Mouse (Mus musculus): ENCODE measurements around the gene Cpn2.

Gene Cpn2

GRCm38 (mm10) chr16:30280676-30281297 lies 13.5 kb upstream of the Cpn2 start:
- in situ Hi-C loops (cut with MseI, MboI), result no loop called here

GRCm38 (mm10) chr16:30278406-30278805 lies 11.1 kb upstream of the Cpn2 start:
- in situ Hi-C loops (cut with MseI, MboI), result no loop called here

GRCm38 (mm10) chr16:30275558-30276340 lies 8.4 kb upstream of the Cpn2 start:
- in situ Hi-C loops (cut with MseI, MboI), result no loop called here

- in situ Hi-C loops (cut with MseI, MboI), result no loop called here
Observed at GRCm38 (mm10) chr16:30273065-30273464, 5.8 kb upstream of the Cpn2 start.

GRCm38 (mm10) chr16:30271941-30272595 lies 4.8 kb upstream of the Cpn2 start:
- in situ Hi-C loops (cut with MseI, MboI), result no loop called here

GRCm38 (mm10) chr16:30271223-30271761 lies 4.0 kb upstream of the Cpn2 start:
- in situ Hi-C loops (cut with MseI, MboI), result no loop called here

GRCm38 (mm10) chr16:30266561-30266960 lies 738 bp downstream of the Cpn2 start:
- in situ Hi-C loops (cut with MseI, MboI), result loop anchor here in 1 of 2 experiments (5.0 to 10.0 kb wide), 2 partner anchors 36 to 258 kb away; no protein-coding TSS in a partner anchor

GRCm38 (mm10) chr16:30265611-30266010 lies 1.7 kb downstream of the Cpn2 start:
- in situ Hi-C loops (cut with MseI, MboI), result loop anchor here in 1 of 2 experiments (5.0 to 10.0 kb wide), 2 partner anchors 37 to 259 kb away; no protein-coding TSS in a partner anchor

GRCm38 (mm10) chr16:30263156-30263555 lies 4.1 kb downstream of the Cpn2 start:
- in situ Hi-C loops (cut with MseI, MboI), result loop anchor here in 1 of 2 experiments (10.0 kb wide), 1 partner anchor 262 kb away; no protein-coding TSS in a partner anchor

- in situ Hi-C loops (cut with MseI, MboI), result loop anchor here in 1 of 2 experiments (10.0 kb wide), 1 partner anchor 262 kb away; no protein-coding TSS in a partner anchor
Observed at GRCm38 (mm10) chr16:30262664-30263063, 4.6 kb downstream of the Cpn2 start.

- in situ Hi-C loops (cut with MseI, MboI), result loop anchor here in 1 of 2 experiments (10.0 kb wide), 1 partner anchor 263 kb away; no protein-coding TSS in a partner anchor
Observed at GRCm38 (mm10) chr16:30262157-30262556, 5.1 kb downstream of the Cpn2 start.

- in situ Hi-C loops (cut with MseI, MboI), result loop anchor here in 1 of 2 experiments (10.0 kb wide), 1 partner anchor 263 kb away; no protein-coding TSS in a partner anchor
Observed at GRCm38 (mm10) chr16:30261341-30261740, 6.0 kb downstream of the Cpn2 start.

GRCm38 (mm10) chr16:30260012-30260635 lies 7.2 kb downstream of the Cpn2 start:
- in situ Hi-C loops (cut with MseI, MboI), result loop anchor here in 1 of 2 experiments (10.0 kb wide), 1 partner anchor 265 kb away; no protein-coding TSS in a partner anchor

- in situ Hi-C loops (cut with MseI, MboI), result no loop called here
Observed at GRCm38 (mm10) chr16:30259444-30259843, 7.9 kb downstream of the Cpn2 start.

GRCm38 (mm10) chr16:30258441-30258840 lies 8.9 kb downstream of the Cpn2 start:
- in situ Hi-C loops (cut with MseI, MboI), result no loop called here

- in situ Hi-C loops (cut with MseI, MboI), result no loop called here
Observed at GRCm38 (mm10) chr16:30257718-30258117, 9.6 kb downstream of the Cpn2 start.

GRCm38 (mm10) chr16:30255061-30255460 lies 12.2 kb downstream of the Cpn2 start:
- in situ Hi-C loops (cut with MseI, MboI), result no loop called here

GRCm38 (mm10) chr16:30253900-30254299 lies 13.4 kb downstream of the Cpn2 start:
- in situ Hi-C loops (cut with MseI, MboI), result loop anchor here (5.0 kb wide), 3 partner anchors 58 to 258 kb away; partner anchors contain the start of gene Gp5 (in 1 of the 2)

GRCm38 (mm10) chr16:30253374-30253773 lies 13.9 kb downstream of the Cpn2 start:
- in situ Hi-C loops (cut with MseI, MboI), result loop anchor here (5.0 kb wide), 3 partner anchors 59 to 259 kb away; partner anchors contain the start of gene Gp5 (in 1 of the 2)

- in situ Hi-C loops (cut with MseI, MboI), result loop anchor here (5.0 kb wide), 3 partner anchors 60 to 260 kb away; partner anchors contain the start of gene Gp5 (in 1 of the 2)
Observed at GRCm38 (mm10) chr16:30252003-30252418, 15.3 kb downstream of the Cpn2 start.

Measured in mouse trophoblast stem cell (cell line).